Mouse (Mus musculus): ENCODE results near the gene Mfsd7a. TPM values are rescaled to one million over a fixed set of nuclear protein-coding genes. Genes with fewer than 3 reads are reported as not detected.

The Mfsd7a gene
- total and polyA plus RNA-seq, 2 experiments from 2014 or later: 0.14 to 0.22 TPM

GRCm38 (mm10) chr5:108469617-108470016, 20.9 kb upstream of the Mfsd7a start:
- TF ChIP-seq CTCF (IDR thresholded peaks at IDR 0.05): no peak
- 84% methylated on average over 7 of the region's 7 CpGs for WGBS
- Histone ChIP-seq H3K4me1 (ENCODE audit: insufficient read depth, low read length) (no peaks in the 10 kb centered on the region), H3K4me2 (ENCODE audit: low read depth, low read length, poor library complexity, severe bottlenecking) (no peak overlapping the region), H3K9me3 (ENCODE audit: low read length) (no peaks in the 10 kb centered on the region), H3K27ac (ENCODE audit: low read depth, low read length) (no peak overlapping the region), H3K4me3 (ENCODE audit: low read depth, low read length) (no peak overlapping the region), H3K9ac (replicated peaks; ENCODE audit: low read length, poor library complexity, severe bottlenecking) (no peak overlapping the region), H3K36me3 (ENCODE audit: insufficient read depth, low read length) (peaks cover 27% of the 10 kb centered on the region), H3K27me3 (ENCODE audit: insufficient read depth, low read length) (no peaks in the 10 kb centered on the region)
- DNase-seq (ENCODE audit: low spot score) (no peak), ATAC-seq (ENCODE audit: low FRiP score) (no peak)

DNA sequence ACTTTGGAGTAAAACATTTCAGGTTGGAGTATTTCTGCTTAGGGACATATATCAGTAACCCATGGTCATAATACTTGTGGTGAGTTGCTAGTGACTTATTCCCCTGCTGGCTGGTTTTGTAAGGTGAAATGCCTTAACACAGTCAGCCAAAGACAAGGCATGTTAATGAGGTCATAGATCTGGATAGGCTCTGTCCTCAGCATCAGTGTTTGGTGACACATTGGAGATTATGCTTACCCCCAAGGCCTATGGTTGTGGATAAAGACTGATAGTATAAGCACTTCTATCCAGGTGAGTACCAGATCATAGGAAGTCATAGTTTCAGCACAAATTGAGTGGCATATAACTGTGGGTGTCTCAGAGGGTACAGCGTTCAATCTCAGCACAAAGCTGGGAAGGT, 18.0 kb upstream of the Mfsd7a start:
- no peak overlapping the region for H3K4me3 ChIP-seq (ENCODE audit: low read depth, low read length)
- no peak for TF ChIP-seq CTCF (IDR thresholded peaks at IDR 0.05)
- 97% methylated on average over 1 of the region's 1 CpGs for whole genome bisulfite sequencing
- H3K9ac ChIP-seq (replicated peaks; ENCODE audit: low read length, poor library complexity, severe bottlenecking): no peak overlapping the region
- DNase-seq (ENCODE audit: low spot score) (no peak), ATAC-seq (ENCODE audit: low FRiP score) (no peak)
- H3K27me3 ChIP-seq (ENCODE audit: insufficient read depth, low read length): no peaks in the 10 kb centered on the region
- no peak overlapping the region for H3K4me2 ChIP-seq (ENCODE audit: low read depth, low read length, poor library complexity, severe bottlenecking)
- H3K27ac ChIP-seq (ENCODE audit: low read depth, low read length): no peak overlapping the region
- peaks cover 14% of the 10 kb centered on the region for H3K4me1 ChIP-seq (ENCODE audit: insufficient read depth, low read length)
- H3K9me3 ChIP-seq (ENCODE audit: low read length): no peaks in the 10 kb centered on the region
- H3K36me3 ChIP-seq (ENCODE audit: insufficient read depth, low read length): 0 out of 2 replicates have a peak, but pooled peaks cover 3% of the 10 kb centered on the region

DNA sequence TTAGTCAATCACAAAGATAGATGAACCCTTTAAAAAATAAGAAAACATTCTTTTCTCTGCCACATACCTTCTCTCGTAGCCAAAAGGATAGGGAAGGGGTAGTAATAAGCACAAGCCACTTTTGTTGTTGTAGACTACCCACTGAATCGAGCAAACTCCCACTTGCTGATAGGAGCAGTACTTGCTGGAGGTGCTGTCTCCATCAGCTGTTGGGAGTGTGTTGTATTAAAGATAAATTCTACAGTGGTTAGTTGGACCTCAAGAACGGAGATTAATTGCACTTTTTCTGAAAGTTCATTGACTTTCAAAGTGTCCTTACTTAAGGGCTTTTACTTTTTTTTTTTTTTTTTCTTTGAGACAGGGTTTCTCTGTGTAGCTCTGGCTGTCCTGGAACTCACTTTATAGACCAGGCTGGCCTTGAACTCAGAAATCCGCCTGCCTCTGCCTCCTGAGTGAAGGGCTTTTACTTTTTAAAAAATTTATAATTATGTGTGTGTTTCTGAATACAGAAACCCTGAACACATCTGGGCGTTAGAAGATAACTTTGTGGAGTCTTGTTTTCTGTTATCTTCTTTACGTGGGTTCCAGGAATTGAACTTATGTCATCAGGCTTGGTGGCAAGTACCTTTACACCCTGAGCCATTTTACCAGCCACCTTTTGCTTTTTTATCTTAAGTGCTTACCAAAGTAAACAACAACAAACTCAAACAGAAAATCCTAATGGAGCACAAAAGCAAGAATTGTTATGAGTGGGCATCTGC, 16.6 kb upstream of the Mfsd7a start:
- no peak for TF ChIP-seq CTCF (IDR thresholded peaks at IDR 0.05)
- no peak for ATAC-seq (ENCODE audit: low FRiP score)
- no peak overlapping the region for H3K4me3 ChIP-seq (ENCODE audit: low read depth, low read length)
- no peaks in the 10 kb centered on the region for H3K9me3 ChIP-seq (ENCODE audit: low read length)
- H3K36me3 ChIP-seq (ENCODE audit: insufficient read depth, low read length): no peaks in the 10 kb centered on the region
- WGBS: 92% methylated on average over 6 of the region's 6 CpGs
- DNase-seq (ENCODE audit: low spot score): no peak
- H3K4me1 ChIP-seq (ENCODE audit: insufficient read depth, low read length): peaks cover 14% of the 10 kb centered on the region
- no peak overlapping the region for H3K4me2 ChIP-seq (ENCODE audit: low read depth, low read length, poor library complexity, severe bottlenecking)
- no peak overlapping the region for H3K9ac ChIP-seq (replicated peaks; ENCODE audit: low read length, poor library complexity, severe bottlenecking)
- H3K27ac ChIP-seq (ENCODE audit: low read depth, low read length): no peak overlapping the region
- H3K27me3 ChIP-seq (ENCODE audit: insufficient read depth, low read length): no peaks in the 10 kb centered on the region

DNA sequence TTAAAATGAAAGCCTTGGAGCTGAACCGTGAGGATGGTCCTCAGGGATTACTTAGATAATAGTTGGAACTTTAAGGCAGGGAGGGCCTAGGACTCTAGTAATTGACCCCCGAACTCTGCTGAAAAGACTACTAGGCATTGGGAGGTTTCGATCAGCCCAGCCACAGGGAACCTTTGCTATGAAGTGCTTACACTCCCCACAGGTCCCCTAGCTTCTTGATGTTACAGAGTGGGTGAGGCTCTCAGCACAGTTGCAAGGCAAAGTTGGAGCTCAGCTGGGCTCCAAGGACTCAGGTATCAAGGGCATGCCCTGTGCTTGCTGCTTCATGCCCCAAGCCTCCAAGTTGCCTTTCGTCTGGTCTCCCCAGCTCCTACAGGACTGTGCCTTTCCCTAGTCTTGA, 13.8 kb upstream of the Mfsd7a start:
- ATAC-seq (ENCODE audit: low FRiP score) (no peak), DNase-seq (ENCODE audit: low spot score) (no peak)
- Histone ChIP-seq H3K4me3 (ENCODE audit: low read depth, low read length) (peak overlapping the region; percentile 94), H3K4me1 (ENCODE audit: insufficient read depth, low read length) (peaks cover 14% of the 10 kb centered on the region), H3K4me2 (ENCODE audit: low read depth, low read length, poor library complexity, severe bottlenecking) (peak overlapping the region; percentile 96), H3K27me3 (ENCODE audit: insufficient read depth, low read length) (no peaks in the 10 kb centered on the region; the same call in 1 of the 2 replicates), H3K9me3 (ENCODE audit: low read length) (no peaks in the 10 kb centered on the region), H3K36me3 (ENCODE audit: insufficient read depth, low read length) (no peaks in the 10 kb centered on the region), H3K9ac (replicated peaks; ENCODE audit: low read length, poor library complexity, severe bottlenecking) (peak overlapping the region; percentile 98), H3K27ac (ENCODE audit: low read depth, low read length) (no peak overlapping the region)
- 39% methylated on average over 4 of the region's 4 CpGs for WGBS
- TF ChIP-seq CTCF (IDR thresholded peaks at IDR 0.05): no peak

- Histone ChIP-seq H3K9me3 (ENCODE audit: low read length) (no peaks in the 10 kb centered on the region), H3K27ac (ENCODE audit: low read depth, low read length) (peak within 1 kb of the TSS; percentile 79), H3K4me3 (ENCODE audit: low read depth, low read length) (peak within 1 kb of the TSS; percentile 94), H3K9ac (replicated peaks; ENCODE audit: low read length, poor library complexity, severe bottlenecking) (peak within 1 kb of the TSS; percentile 98), H3K4me1 (ENCODE audit: insufficient read depth, low read length) (peaks cover 14% of the 10 kb centered on the region), H3K27me3 (ENCODE audit: insufficient read depth, low read length) (no peaks in the 10 kb centered on the region; the same call in 1 of the 2 replicates), H3K4me2 (ENCODE audit: low read depth, low read length, poor library complexity, severe bottlenecking) (peak within 1 kb of the TSS; percentile 96), H3K36me3 (ENCODE audit: insufficient read depth, low read length) (no peaks in the 10 kb centered on the region)
- ATAC-seq (ENCODE audit: low FRiP score) (peak; percentile 97), DNase-seq (ENCODE audit: low spot score) (peak; percentile 97)
- 1% methylated on average over 58 of the region's 62 CpGs for WGBS
- 0 out of 2 replicates have a peak, but pooled peaks have one; percentile 2 for TF ChIP-seq CTCF (IDR thresholded peaks at IDR 0.05)
These were observed 12.7 kb upstream of the Mfsd7a start, which contains the start of gene Pcgf3 for GRCm38 (mm10) chr5:108461082-108462065. Gene Pcgf3 (plus strand): TSS chr5:108461232.

Data from midbrain, postnatal 0 days (tissue).